Mouse (Mus musculus): Measurements from ENCODE around the gene Brca2. TPM values are rescaled to one million over a fixed set of nuclear protein-coding genes. Genes with fewer than 3 reads are reported as not detected.
A peak's percentile ranks its signal among the peaks of the same experiment; 100 is the strongest.

Gene Brca2
- polyA plus RNA-seq, 1 experiment = 1.9 TPM

DNA sequence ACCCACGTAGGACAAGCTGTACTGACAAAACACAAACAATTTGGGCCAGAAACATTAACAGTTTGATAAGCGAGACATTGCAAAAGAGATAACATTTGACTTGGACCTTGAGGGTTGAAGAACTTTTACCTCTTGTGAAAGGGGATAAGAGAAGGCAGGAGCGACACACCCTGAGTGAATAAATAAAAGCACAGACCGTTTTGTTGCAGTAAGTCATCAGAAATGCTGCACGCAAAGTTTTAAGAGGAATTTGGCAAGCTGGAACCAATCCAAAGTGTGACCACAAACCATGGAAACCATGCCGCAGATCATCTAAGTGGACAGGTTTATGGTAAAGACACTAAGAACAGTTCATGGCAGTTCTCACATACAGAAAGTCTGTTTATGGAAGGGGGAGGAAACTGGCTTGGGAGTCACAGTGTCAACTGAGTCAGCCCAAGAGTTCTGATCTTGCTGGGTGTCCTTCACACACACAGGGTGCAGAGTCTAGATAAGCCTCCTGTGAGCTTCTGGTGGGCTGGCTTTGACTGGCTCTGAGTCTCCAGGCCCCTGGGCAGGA, 56.3 kb downstream of the Brca2 start:
- H3K9me3 ChIP-seq = no peaks in the 10 kb centered on the region
- no peak for TF ChIP-seq FLI1 (IDR thresholded peaks at IDR 0.05; ENCODE audit: low read length)
- TF ChIP-seq GATA1 (IDR thresholded peaks at IDR 0.05; ENCODE audit: borderline replicate concordance, low read length) = no peak
- H3K4me1 ChIP-seq = peaks cover 23% of the 10 kb centered on the region
- H3K4me3 ChIP-seq (replicated peaks) = peak overlapping the region; percentile 31
- H3K27me3 ChIP-seq (replicated peaks) = peaks cover 5% of the 10 kb centered on the region
- H3K36me3 ChIP-seq (replicated peaks; ENCODE audit: low read length) = peaks cover 5% of the 10 kb centered on the region

DNA sequence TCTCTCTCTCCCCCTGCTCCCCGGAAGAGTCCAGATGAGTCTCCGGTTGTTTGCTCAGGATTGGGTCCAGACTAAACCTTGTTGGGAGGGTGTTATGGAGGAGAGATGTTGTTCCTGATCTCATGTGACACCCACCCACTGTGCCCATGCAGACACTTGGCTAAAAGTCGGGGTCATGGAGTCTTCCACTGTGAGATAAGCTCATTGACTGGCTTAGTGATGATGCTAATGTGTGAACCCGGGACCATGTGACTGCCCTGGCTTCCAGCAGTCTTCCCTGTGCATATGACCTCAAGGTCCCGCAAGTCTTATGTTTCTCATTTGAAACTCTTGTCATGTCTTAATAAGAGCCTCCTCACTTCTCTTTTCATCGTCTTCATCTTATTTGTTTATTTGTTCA, 58.8 kb downstream of the Brca2 start:
- Histone ChIP-seq H3K36me3 (replicated peaks; ENCODE audit: low read length) (no peaks in the 10 kb centered on the region), H3K9me3 (no peaks in the 10 kb centered on the region), H3K27me3 (replicated peaks) (peaks cover 8% of the 10 kb centered on the region), H3K4me1 (peaks cover 38% of the 10 kb centered on the region), H3K4me3 (replicated peaks) (no peak overlapping the region)
- TF ChIP-seq GATA1 (IDR thresholded peaks at IDR 0.05; ENCODE audit: borderline replicate concordance, low read length) = no peak

DNA sequence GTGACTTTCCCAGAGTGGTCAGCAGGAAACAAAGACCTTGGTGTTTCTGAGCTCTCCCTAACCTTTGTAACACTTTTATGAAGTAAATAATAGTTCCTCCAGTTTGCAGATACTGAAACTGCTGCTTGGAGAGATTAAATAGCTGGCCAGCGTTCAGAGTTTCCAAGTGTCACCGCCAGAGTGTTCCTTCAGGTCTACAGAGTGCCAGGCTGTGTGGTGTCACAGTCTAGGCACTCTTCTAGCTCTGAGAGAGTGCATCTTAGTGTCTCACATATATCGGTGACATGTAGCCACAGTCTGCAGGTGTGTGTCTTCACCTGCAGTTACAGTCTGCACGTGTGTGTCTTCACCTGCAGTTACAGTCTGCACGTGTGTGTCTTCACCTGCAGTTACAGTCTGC, 60.8 kb downstream of the Brca2 start:
- TF ChIP-seq FLI1 (IDR thresholded peaks at IDR 0.05; ENCODE audit: low read length) = no peak
- TF ChIP-seq GATA1 (IDR thresholded peaks at IDR 0.05; ENCODE audit: borderline replicate concordance, low read length) = no peak
- peaks cover 42% of the 10 kb centered on the region for H3K4me1 ChIP-seq

DNA sequence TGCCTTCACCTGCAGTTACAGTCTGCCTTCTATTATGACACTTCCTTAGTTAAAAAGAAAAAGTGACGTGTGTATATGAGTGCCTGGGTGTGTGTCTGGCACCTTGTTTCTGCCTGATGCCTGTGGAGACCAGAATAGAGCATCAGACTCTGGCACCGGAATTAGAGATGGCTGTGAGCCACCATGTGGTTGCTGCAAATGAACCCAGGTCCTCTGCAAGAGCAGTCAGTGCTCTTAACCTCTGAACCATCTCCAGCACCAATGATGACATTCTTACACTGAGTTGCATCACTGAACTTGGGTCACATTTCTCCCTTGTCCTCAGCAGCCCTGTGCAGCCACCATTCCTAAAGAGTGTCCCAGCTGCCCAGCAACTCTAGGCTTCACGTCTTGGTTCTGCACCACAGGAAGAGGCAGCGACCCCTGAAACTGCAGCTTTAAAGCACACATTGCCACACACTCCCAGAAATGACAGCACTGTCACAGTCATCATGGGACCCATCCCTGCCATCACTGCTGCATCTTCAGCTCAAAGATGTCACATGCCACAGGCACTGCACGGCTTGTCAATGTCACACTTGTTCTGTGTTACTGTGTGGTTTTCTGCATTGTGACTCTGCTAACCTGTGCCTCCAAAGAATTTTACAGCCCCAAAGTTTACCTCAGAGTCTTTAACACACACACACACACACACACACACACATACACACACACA, 61.3 kb downstream of the Brca2 start:
- H3K4me1 ChIP-seq = peaks cover 36% of the 10 kb centered on the region
- H3K36me3 ChIP-seq (replicated peaks; ENCODE audit: low read length) = no peaks in the 10 kb centered on the region
- peaks cover 1% of the 10 kb centered on the region; the same call in 1 of the 2 replicates for H3K9me3 ChIP-seq
- H3K27me3 ChIP-seq (replicated peaks) = peaks cover 7% of the 10 kb centered on the region
- TF ChIP-seq GATA1 (IDR thresholded peaks at IDR 0.05; ENCODE audit: borderline replicate concordance, low read length) = no peak
- TF ChIP-seq FLI1 (IDR thresholded peaks at IDR 0.05; ENCODE audit: low read length) = no peak
- H3K4me3 ChIP-seq (replicated peaks) = peak overlapping the region; percentile 71

More for the DNA sequence above, 60.8 kb downstream of the Brca2 start:
- no peaks in the 10 kb centered on the region for H3K36me3 ChIP-seq (replicated peaks; ENCODE audit: low read length)
- H3K27me3 ChIP-seq (replicated peaks) = peaks cover 7% of the 10 kb centered on the region
- H3K4me3 ChIP-seq (replicated peaks) = no peak overlapping the region
- no peaks in the 10 kb centered on the region for H3K9me3 ChIP-seq

DNA sequence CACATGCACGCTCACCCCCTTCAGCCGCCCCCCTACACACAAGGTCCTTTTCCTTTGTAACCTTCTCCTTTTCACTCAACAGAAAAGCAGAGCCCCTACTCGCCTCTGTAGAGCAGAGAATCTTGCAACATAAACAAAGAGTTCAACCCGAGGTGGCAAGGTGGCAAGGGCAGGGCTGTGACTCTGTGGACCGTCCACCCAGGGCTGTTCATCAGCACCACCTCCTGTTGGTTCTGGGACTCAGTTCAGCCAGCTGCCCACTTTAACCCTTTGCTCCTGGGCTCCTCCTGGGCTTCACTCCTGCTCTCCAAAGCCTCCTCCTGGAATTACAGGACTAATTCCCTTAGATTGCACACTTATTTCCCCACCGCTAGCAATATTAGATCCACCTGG, 61.9 kb downstream of the Brca2 start:
- Histone ChIP-seq H3K27me3 (replicated peaks) (peaks cover 7% of the 10 kb centered on the region), H3K4me1 (peaks cover 30% of the 10 kb centered on the region), H3K4me3 (replicated peaks) (no peak overlapping the region), H3K9me3 (peaks cover 3% of the 10 kb centered on the region; the same call in 1 of the 2 replicates), H3K36me3 (replicated peaks; ENCODE audit: low read length) (no peaks in the 10 kb centered on the region)
- no peak for TF ChIP-seq GATA1 (IDR thresholded peaks at IDR 0.05; ENCODE audit: borderline replicate concordance, low read length)
- no peak for TF ChIP-seq FLI1 (IDR thresholded peaks at IDR 0.05; ENCODE audit: low read length)

DNA sequence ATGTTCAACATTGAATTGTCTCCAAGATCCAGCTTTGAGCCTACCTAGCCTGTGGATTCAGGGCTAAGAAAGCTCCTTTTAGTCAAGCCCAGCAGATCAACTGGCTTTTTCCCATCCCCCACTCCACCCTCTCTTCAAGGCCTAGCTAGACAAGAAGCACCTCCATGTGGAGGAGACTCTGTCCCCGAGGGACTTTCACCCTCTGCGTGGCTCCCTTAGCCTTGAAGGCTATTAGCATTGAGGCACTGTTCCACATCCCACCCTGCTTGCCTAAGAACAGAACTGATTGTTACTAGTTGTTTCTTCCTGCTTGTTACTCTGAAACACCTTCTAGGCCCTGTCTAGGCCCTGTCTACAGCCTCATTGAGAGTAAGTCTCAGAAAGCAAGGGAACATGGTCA, 67.5 kb downstream of the Brca2 start:
- peaks cover 36% of the 10 kb centered on the region for H3K4me1 ChIP-seq
- H3K4me3 ChIP-seq (replicated peaks) = no peak overlapping the region
- H3K27me3 ChIP-seq (replicated peaks) = peaks cover 17% of the 10 kb centered on the region
- TF ChIP-seq GATA1 (IDR thresholded peaks at IDR 0.05; ENCODE audit: borderline replicate concordance, low read length) (no peak), FLI1 (IDR thresholded peaks at IDR 0.05; ENCODE audit: low read length) (no peak)
- peaks cover 3% of the 10 kb centered on the region; the same call in 1 of the 2 replicates for H3K9me3 ChIP-seq
- H3K36me3 ChIP-seq (replicated peaks; ENCODE audit: low read length) = peaks cover 2% of the 10 kb centered on the region

DNA sequence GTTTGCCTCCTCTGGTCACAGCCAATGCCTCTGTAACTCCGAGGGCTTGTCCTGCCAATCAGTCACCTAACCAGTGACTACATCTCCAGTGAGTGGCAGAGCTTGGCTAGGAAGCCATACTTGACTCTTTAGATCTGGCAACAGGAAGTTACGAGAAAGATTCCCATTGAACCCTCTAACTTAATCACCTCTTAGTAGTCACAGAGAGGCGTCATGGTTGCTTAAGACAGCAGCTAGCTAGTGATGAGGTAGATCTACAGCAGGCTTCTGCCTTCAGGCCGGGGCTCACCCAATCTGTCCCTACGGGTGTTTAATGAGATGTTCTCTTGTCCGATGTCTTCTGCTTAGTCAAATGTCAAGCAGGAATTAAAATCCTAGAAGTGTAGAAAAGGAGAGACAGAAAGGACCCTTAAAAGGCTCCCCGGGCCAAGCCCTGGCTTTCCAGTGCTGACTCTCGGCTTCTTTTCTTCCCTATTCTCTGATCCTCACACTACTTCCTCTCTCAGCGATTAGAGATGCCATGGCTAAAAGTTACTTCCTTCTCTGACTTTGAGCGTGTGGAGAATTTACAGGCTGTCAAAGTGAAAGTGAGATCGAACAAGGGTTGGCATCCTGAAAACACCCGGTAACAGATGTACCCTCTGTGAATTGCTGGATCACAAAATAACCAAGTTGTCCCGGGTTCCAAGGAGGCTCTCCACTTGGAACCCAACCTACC, 69.9 kb downstream of the Brca2 start:
- peaks cover 40% of the 10 kb centered on the region for H3K4me1 ChIP-seq
- peaks cover 28% of the 10 kb centered on the region for H3K27me3 ChIP-seq (replicated peaks)
- H3K4me3 ChIP-seq (replicated peaks) = peak overlapping the region; percentile 91
- no peak for TF ChIP-seq FLI1 (IDR thresholded peaks at IDR 0.05; ENCODE audit: low read length)
- peaks cover 3% of the 10 kb centered on the region; the same call in 1 of the 2 replicates for H3K9me3 ChIP-seq
- peaks cover 2% of the 10 kb centered on the region for H3K36me3 ChIP-seq (replicated peaks; ENCODE audit: low read length)

DNA sequence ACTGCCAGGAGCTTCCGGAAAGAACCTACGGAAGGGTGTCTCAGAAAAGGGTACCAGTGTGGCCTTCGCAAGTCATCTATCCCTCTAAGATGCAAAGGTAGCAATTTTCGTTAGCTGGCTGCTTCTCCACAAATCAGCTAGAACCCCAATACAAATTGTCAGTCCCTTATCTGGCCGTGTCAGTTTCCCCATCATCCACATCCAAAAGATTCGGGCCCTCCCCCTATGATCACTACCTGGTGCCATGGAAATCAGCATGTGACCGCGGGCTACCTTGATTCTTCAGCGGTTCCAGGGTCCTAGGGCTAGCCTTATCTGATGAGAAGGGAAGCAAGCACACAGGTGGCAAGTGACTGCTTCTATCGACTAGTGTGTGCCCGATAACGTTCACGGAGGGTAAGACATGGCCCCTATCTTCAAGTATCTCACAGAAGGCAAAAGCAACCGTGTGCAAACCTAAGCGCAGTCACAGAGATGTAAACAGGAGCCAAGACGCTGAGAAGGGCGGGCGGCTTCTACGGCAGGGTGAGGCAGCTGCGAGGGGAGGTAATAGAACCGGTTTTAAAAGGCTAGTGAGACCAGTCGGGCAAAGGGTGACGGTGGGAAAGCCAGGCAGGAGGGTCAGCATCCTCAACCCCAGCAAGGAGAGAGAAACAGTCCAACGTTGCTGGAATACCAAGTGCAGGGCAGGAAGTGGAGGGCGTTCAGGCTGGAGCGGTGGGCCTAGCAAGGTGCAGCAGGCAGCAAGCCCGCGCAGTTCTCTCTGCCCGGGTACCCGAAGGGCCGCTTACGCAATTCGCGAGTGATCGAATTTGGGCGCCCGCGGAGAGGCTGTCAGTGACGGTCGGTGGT, 70.7 kb downstream of the Brca2 start:
- Histone ChIP-seq H3K9me3 (peaks cover 3% of the 10 kb centered on the region; the same call in 1 of the 2 replicates), H3K4me3 (replicated peaks) (peak overlapping the region; percentile 91), H3K36me3 (replicated peaks; ENCODE audit: low read length) (peaks cover 2% of the 10 kb centered on the region), H3K4me1 (peaks cover 43% of the 10 kb centered on the region), H3K27me3 (replicated peaks) (peaks cover 31% of the 10 kb centered on the region)
- TF ChIP-seq GATA1 (IDR thresholded peaks at IDR 0.05; ENCODE audit: borderline replicate concordance, low read length) (no peak), FLI1 (IDR thresholded peaks at IDR 0.05; ENCODE audit: low read length) (no peak)
